Mouse (Mus musculus) myocyte (in vitro differentiated cells): ENCODE measurements at regions not wholly inside any gene's neighbourhood (a gene's known extent, or its start where the extent isn't known, plus 50 kb on each side); places are given as distances from the start of the nearest gene placed in this dataset.

Source experiments
- E2F4 ChIP-seq: IDR thresholded peaks from one replicate; pipeline ENCODE4 v1.6.1; 2011; ENCODE audit warnings: mild to moderate bottlenecking, control low read depth, moderate library complexity; ENCODE audit not compliant: insufficient read depth
- MAX ChIP-seq: IDR thresholded peaks from one replicate; pipeline ENCODE4 v1.6.1; 2011; ENCODE audit warnings: low read depth, mild to moderate bottlenecking, control low read depth
- MYOD1 ChIP-seq, 3 experiments: IDR thresholded peaks; one replicate each; pipeline ENCODE4 v1.6.1; 2011; ENCODE audit warnings: control low read depth in 2 of 3, low read depth in 2 of 3, mild to moderate bottlenecking in 2 of 3, moderate library complexity in 1 of 3; ENCODE audit not compliant: insufficient read length in 2 of 3, control insufficient read depth in 1 of 3
- MYOG ChIP-seq, 3 experiments: IDR thresholded peaks; one replicate each; pipeline ENCODE4 v1.6.1; 2011; ENCODE audit warnings: control low read depth in 2 of 3, low read depth in 2 of 3, mild to moderate bottlenecking in 2 of 3; ENCODE audit not compliant: insufficient read length in 2 of 3, control insufficient read depth in 1 of 3, insufficient read depth in 1 of 3
- POLR2A ChIP-seq: IDR thresholded peaks from one replicate; pipeline ENCODE4 v1.6.1; 2011; ENCODE audit warnings: low read depth, mild to moderate bottlenecking, control low read depth, moderate library complexity; ENCODE audit not compliant: insufficient read length
- POLR2AphosphoS2 ChIP-seq: IDR thresholded peaks from one replicate; pipeline ENCODE4 v1.6.1; 2011; ENCODE audit warnings: low read depth, control low read depth; ENCODE audit not compliant: insufficient read length
- TCF3 ChIP-seq: IDR thresholded peaks from one replicate; pipeline ENCODE4 v1.6.1; 2011; ENCODE audit warnings: low read depth, control low read depth; ENCODE audit not compliant: insufficient read length
- USF1 ChIP-seq: IDR thresholded peaks from one replicate; pipeline ENCODE4 v1.6.1; 2011; ENCODE audit warnings: low read depth, mild to moderate bottlenecking, control low read depth, moderate library complexity

GRCm38 (mm10) chr2:162818787-162819186 lies 112.5 kb upstream of the Srsf6 start:
- TF ChIP-seq MYOD1 (IDR thresholded peaks at IDR 0.05; ENCODE audit: control insufficient read depth in 1 of 3, insufficient read length in 2 of 3, low read depth in 2 of 3), result no peak
- no peak for TF ChIP-seq POLR2A
- TF ChIP-seq E2F4, result no peak
- no peak for TF ChIP-seq USF1
- no peak for TF ChIP-seq TCF3
- no peak for TF ChIP-seq MYOG (IDR thresholded peaks at IDR 0.05; ENCODE audit: control insufficient read depth in 1 of 3, insufficient read depth in 1 of 3, insufficient read length in 2 of 3, low read depth in 2 of 3)
- TF ChIP-seq POLR2AphosphoS2, result no peak
- TF ChIP-seq MAX, result no peak
